Mouse (Mus musculus): ENCODE measurements around the gene Fiz1.

Fiz1 gene

GRCm38 (mm10) chr7:4996934-4997333 lies 17.6 kb downstream of the Fiz1 start:
- no peak for DNase-seq

GRCm38 (mm10) chr7:4996003-4996895 lies 18.2 kb downstream of the Fiz1 start, which contains the start of gene Zfp579:
Zfp579 (minus strand) TSS chr7:4996158.
- DNase-seq, result peak; percentile 99

- DNase-seq, result no peak
Measured at GRCm38 (mm10) chr7:4995268-4996002, 19.1 kb downstream of the Fiz1 start.

- DNase-seq, result peak; percentile 33 to 42
Measured at GRCm38 (mm10) chr7:4993999-4994788, 20.3 kb downstream of the Fiz1 start.

GRCm38 (mm10) chr7:4993347-4993998 lies 21.0 kb downstream of the Fiz1 start:
- peak; percentile 35 to 42 for DNase-seq

- DNase-seq, result no peak
Measured at GRCm38 (mm10) chr7:4988250-4988649, 26.2 kb downstream of the Fiz1 start.

GRCm38 (mm10) chr7:4976832-4977231 lies 37.7 kb downstream of the Fiz1 start:
- DNase-seq, result no peak

- DNase-seq, result no peak
Measured at GRCm38 (mm10) chr7:4975455-4975854, 39.0 kb downstream of the Fiz1 start.

- no peak for DNase-seq
Measured at GRCm38 (mm10) chr7:4972321-4973047, 42.0 kb downstream of the Fiz1 start.

GRCm38 (mm10) chr7:4971710-4972109 lies 42.8 kb downstream of the Fiz1 start:
- DNase-seq, result no peak

GRCm38 (mm10) chr7:4971068-4971467 lies 43.4 kb downstream of the Fiz1 start, which contains the start of gene Sbk3:
Sbk3 (minus strand) TSS chr7:4971168.
- no peak for DNase-seq

- no peak for DNase-seq
Measured at GRCm38 (mm10) chr7:4964988-4965387, 49.5 kb downstream of the Fiz1 start.

GRCm38 (mm10) chr7:4964272-4964671 lies 50.2 kb downstream of the Fiz1 start, which contains the start of gene Sbk2:
Sbk2 (minus strand) TSS chr7:4964406.
- DNase-seq, result peak; percentile 66 to 69

GRCm38 (mm10) chr7:4963527-4963926 lies 51.0 kb downstream of the Fiz1 start:
- DNase-seq, result no peak

- no peak for DNase-seq
Measured at GRCm38 (mm10) chr7:4957361-4957760, 57.1 kb downstream of the Fiz1 start.
